Mouse (Mus musculus): ENCODE measurements around the gene Dlg1. TPM values are rescaled to one million over a fixed set of nuclear protein-coding genes. Genes with fewer than 3 reads are reported as not detected.

The Dlg1 gene
- polyA plus RNA-seq, 1 experiment from 2014 or later, result 10.5 TPM

DNA sequence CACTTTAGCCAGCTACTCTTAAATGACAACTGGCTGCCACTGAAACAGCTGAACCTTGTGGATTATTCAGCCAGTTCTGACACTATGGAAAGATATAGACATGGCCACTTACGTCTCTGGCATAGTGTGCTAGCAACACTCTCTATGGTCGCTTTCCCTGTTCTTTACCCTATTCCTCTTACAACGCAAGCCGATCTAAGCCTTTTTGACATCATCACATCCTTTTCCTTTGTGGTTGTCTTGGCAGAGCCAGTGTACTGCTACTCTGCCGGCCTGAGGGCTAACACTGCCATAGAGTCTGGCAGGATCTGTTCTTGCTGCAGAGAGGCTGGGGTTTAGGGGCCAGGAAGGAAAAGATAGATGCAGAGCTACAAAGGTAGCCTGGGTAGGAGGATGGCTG, 3.8 kb upstream of the Dlg1 start:
- Histone ChIP-seq H3K4me3 (ENCODE audit: low read depth, low read length) (no peak overlapping the region), H3K27ac (ENCODE audit: low read depth, low read length) (no peak overlapping the region), H3K9me3 (ENCODE audit: control insufficient read depth) (no peaks in the 10 kb centered on the region), H3K4me2 (replicated peaks; ENCODE audit: low read depth) (no peak overlapping the region), H3K4me1 (replicated peaks; ENCODE audit: control insufficient read depth, insufficient read depth, low read length) (0 out of 2 replicates have a peak, but pooled peaks cover 4% of the 10 kb centered on the region), H3K9ac (ENCODE audit: low read depth, low read length) (no peak overlapping the region), H3K36me3 (ENCODE audit: control insufficient read depth, insufficient read depth) (no peaks in the 10 kb centered on the region), H3K27me3 (replicated peaks; ENCODE audit: control insufficient read depth, insufficient read depth, low read length) (no peaks in the 10 kb centered on the region)
- ATAC-seq, result no peak
- TF ChIP-seq CTCF (IDR thresholded peaks at IDR 0.05; ENCODE audit: low read depth), result no peak
- 67% methylated on average over 5 of the region's 5 CpGs for WGBS

DNA sequence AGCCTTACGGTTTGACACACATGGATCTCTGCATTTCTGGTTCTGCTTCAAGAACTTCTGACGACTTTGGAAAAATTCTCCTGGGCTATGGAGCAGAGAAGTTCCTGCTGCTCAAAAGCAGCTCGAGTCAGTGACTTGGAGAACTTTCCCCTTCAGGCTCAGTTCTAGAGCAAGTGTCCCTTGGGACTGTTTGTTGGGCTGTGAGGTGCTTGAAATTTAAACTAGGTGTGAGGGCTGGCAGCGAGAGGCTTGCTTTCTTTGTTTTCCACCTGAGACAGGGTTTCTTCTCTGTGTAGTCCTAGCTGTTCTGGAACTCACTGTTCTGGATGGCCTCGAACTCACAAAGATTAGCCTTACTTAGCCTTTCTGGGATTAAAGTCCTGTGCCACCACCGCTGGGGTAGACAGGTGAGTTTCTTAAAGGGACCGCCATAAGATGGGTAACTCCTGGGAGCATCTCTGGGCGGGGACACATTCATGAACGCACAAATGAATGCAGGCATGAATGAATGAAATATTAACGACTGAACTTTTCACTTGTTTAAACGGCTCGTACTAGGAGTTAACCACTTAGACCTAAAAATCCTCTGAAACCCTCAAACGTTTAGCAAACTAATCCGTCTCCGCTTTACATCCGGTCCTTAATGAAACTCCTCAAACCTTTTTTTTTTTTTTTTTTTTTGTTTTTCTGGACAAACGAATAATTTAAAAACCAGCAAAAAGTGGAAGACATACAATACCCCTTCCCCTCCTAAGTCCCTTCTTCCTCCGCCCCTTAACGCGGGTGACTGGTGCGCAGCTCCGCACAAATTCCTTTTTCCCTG, 476 bp upstream of the Dlg1 start:
- Histone ChIP-seq H3K4me1 (replicated peaks; ENCODE audit: control insufficient read depth, insufficient read depth, low read length) (0 out of 2 replicates have a peak, but pooled peaks cover 4% of the 10 kb centered on the region), H3K36me3 (ENCODE audit: control insufficient read depth, insufficient read depth) (no peaks in the 10 kb centered on the region), H3K4me3 (ENCODE audit: low read depth, low read length) (peak overlapping the region; percentile 94), H3K27me3 (replicated peaks; ENCODE audit: control insufficient read depth, insufficient read depth, low read length) (no peaks in the 10 kb centered on the region), H3K4me2 (replicated peaks; ENCODE audit: low read depth) (peak overlapping the region; percentile 87), H3K9me3 (ENCODE audit: control insufficient read depth) (no peaks in the 10 kb centered on the region), H3K9ac (ENCODE audit: low read depth, low read length) (peak overlapping the region; percentile 95; the same call in 1 of the 2 replicates), H3K27ac (ENCODE audit: low read depth, low read length) (0 out of 2 replicates have a peak overlapping the region, but pooled peaks have one; percentile 97)
- TF ChIP-seq CTCF (IDR thresholded peaks at IDR 0.05; ENCODE audit: low read depth), result no peak
- whole genome bisulfite sequencing, result 12% methylated on average over 22 of the region's 22 CpGs
- peak; percentile 44; the same call in 1 of the 2 replicates for ATAC-seq

DNA sequence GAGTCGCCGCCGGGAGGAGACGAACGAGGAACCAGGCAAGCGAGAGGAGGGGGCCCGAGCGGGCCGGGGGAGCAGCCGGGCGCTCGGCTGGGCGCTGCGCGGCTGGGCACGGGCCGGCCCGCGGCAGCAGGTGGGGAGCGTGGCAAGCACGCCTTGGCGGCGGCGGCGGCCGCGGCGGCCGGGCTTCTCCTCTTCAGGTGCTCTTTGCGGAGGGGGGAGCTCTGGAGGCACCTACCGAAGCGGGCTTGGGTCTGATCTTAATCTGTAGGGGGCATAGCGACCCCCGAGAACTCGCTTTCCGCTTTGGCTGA, 999 bp downstream of the Dlg1 start:
- Histone ChIP-seq H3K27me3 (replicated peaks; ENCODE audit: control insufficient read depth, insufficient read depth, low read length) (no peaks in the 10 kb centered on the region), H3K9me3 (ENCODE audit: control insufficient read depth) (no peaks in the 10 kb centered on the region), H3K4me3 (ENCODE audit: low read depth, low read length) (peak overlapping the region; percentile 94), H3K4me2 (replicated peaks; ENCODE audit: low read depth) (peak overlapping the region; percentile 87), H3K4me1 (replicated peaks; ENCODE audit: control insufficient read depth, insufficient read depth, low read length) (0 out of 2 replicates have a peak, but pooled peaks cover 4% of the 10 kb centered on the region), H3K9ac (ENCODE audit: low read depth, low read length) (peak overlapping the region; percentile 95), H3K27ac (ENCODE audit: low read depth, low read length) (peak overlapping the region; percentile 97), H3K36me3 (ENCODE audit: control insufficient read depth, insufficient read depth) (no peaks in the 10 kb centered on the region)
- TF ChIP-seq CTCF (IDR thresholded peaks at IDR 0.05; ENCODE audit: low read depth), result no peak
- 0% methylated on average over 31 of the region's 36 CpGs for WGBS
- ATAC-seq, result peak; percentile 63

DNA sequence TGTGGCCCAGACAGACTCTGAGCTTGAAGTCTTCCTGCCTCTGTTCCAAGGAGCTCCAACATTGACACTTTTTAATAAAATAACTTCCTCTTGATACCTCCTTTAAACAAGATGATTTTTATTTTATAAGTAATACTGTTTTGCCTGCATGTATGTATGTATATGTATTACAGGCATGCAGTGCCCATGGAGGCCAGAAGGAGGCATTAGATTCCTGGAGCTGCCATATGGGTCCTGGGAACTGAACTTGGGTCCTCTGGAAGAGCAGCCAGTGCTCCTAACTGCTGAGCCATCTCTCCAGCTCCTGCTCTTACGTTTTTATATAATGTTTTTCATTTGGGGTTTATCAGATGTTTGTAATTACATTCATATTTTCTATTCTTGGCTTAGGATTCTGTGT, 9.0 kb downstream of the Dlg1 start:
- no peak for ATAC-seq
- Histone ChIP-seq H3K9ac (ENCODE audit: low read depth, low read length) (no peak overlapping the region), H3K4me2 (replicated peaks; ENCODE audit: low read depth) (no peak overlapping the region), H3K9me3 (ENCODE audit: control insufficient read depth) (no peaks in the 10 kb centered on the region), H3K4me3 (ENCODE audit: low read depth, low read length) (no peak overlapping the region), H3K27me3 (replicated peaks; ENCODE audit: control insufficient read depth, insufficient read depth, low read length) (no peaks in the 10 kb centered on the region), H3K27ac (ENCODE audit: low read depth, low read length) (no peak overlapping the region), H3K4me1 (replicated peaks; ENCODE audit: control insufficient read depth, insufficient read depth, low read length) (no peaks in the 10 kb centered on the region), H3K36me3 (ENCODE audit: control insufficient read depth, insufficient read depth) (peaks cover 4% of the 10 kb centered on the region; the same call in 1 of the 2 replicates)
- 83% methylated on average over 1 of the region's 1 CpGs for WGBS
- peak; percentile 34; the same call in 1 of the 2 replicates for TF ChIP-seq CTCF (IDR thresholded peaks at IDR 0.05; ENCODE audit: low read depth)

DNA sequence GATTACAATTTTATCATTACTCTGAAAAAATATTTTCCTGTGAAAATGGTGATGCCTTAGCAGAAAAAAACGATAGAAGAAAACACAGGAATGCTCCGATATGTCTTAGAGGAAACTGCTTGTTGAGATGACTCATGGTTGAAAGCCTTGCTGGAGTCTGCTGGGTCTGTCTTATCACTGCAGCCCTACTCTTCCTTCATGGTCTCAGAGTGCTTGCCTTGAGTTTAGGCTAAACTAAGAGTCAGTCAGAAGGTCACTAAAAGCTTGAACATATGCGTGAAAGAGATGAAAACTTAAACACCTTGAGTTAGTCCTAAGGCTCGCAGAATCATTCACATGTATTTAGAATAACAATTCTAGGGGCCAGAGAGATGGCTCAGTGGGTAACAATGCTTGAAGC, 14.2 kb downstream of the Dlg1 start:
- H3K4me1 ChIP-seq (replicated peaks; ENCODE audit: control insufficient read depth, insufficient read depth, low read length), result no peaks in the 10 kb centered on the region
- no peak overlapping the region for H3K27ac ChIP-seq (ENCODE audit: low read depth, low read length)
- no peaks in the 10 kb centered on the region; the same call in 1 of the 2 replicates for H3K36me3 ChIP-seq (ENCODE audit: control insufficient read depth, insufficient read depth)
- no peaks in the 10 kb centered on the region for H3K9me3 ChIP-seq (ENCODE audit: control insufficient read depth)
- H3K4me3 ChIP-seq (ENCODE audit: low read depth, low read length), result no peak overlapping the region
- H3K27me3 ChIP-seq (replicated peaks; ENCODE audit: control insufficient read depth, insufficient read depth, low read length), result no peaks in the 10 kb centered on the region
- no peak overlapping the region for H3K9ac ChIP-seq (ENCODE audit: low read depth, low read length)
- 87% methylated on average over 4 of the region's 4 CpGs for WGBS
- no peak for ATAC-seq
- H3K4me2 ChIP-seq (replicated peaks; ENCODE audit: low read depth), result no peak overlapping the region
- TF ChIP-seq CTCF (IDR thresholded peaks at IDR 0.05; ENCODE audit: low read depth), result no peak

DNA sequence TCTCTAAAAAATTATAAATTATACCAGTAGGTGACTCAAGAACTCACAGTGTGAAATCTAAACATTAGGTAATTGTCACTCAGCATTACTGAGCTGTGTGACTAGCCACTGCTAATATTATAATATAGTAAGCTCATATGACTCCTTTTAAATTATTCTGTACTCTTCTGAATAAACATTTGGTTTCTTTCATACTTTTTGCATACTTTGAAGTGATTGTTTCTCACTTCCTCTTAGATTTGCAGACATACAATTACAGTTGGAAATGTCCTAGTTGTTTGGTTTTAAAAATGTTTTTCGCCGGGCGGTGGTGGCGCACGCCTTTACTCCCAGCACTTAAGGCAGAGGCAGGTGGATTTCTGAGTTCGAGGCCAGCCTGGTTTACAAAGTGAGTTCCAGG, 19.0 kb downstream of the Dlg1 start:
- no peak for TF ChIP-seq CTCF (IDR thresholded peaks at IDR 0.05; ENCODE audit: low read depth)
- Histone ChIP-seq H3K9ac (ENCODE audit: low read depth, low read length) (no peak overlapping the region), H3K27me3 (replicated peaks; ENCODE audit: control insufficient read depth, insufficient read depth, low read length) (no peaks in the 10 kb centered on the region), H3K9me3 (ENCODE audit: control insufficient read depth) (no peaks in the 10 kb centered on the region), H3K4me3 (ENCODE audit: low read depth, low read length) (no peak overlapping the region), H3K36me3 (ENCODE audit: control insufficient read depth, insufficient read depth) (no peaks in the 10 kb centered on the region), H3K4me1 (replicated peaks; ENCODE audit: control insufficient read depth, insufficient read depth, low read length) (0 out of 2 replicates have a peak, but pooled peaks cover 3% of the 10 kb centered on the region), H3K4me2 (replicated peaks; ENCODE audit: low read depth) (no peak overlapping the region), H3K27ac (ENCODE audit: low read depth, low read length) (no peak overlapping the region)
- WGBS, result 96% methylated on average over 6 of the region's 6 CpGs
- no peak for ATAC-seq

Measured in intestine, postnatal 0 days (tissue).